Mouse (Mus musculus): ENCODE data around the gene Evx2. TPM values are rescaled to one million over a fixed set of nuclear protein-coding genes. Genes with fewer than 3 reads are reported as not detected.
A peak's percentile ranks its signal among the peaks of the same experiment; 100 is the strongest.

The Evx2 gene
- polyA plus RNA-seq (2017; shearing (Covaris generic)), result not detected

- no peak for ATAC-seq
These were observed at the start of gene Evx2 for GRCm38 (mm10) chr2:74659507-74660005. Gene Evx2 (minus strand): TSS chr2:74659557.

- ATAC-seq, result no peak
These were observed 49.3 kb upstream of the Evx2 start for GRCm38 (mm10) chr2:74708676-74709075.

- ATAC-seq, result no peak
These were observed 48.2 kb upstream of the Evx2 start for GRCm38 (mm10) chr2:74707599-74707998.

GRCm38 (mm10) chr2:74706393-74706960 is 47.1 kb upstream of the Evx2 start:
- ATAC-seq, result no peak

GRCm38 (mm10) chr2:74705467-74706089 is 46.2 kb upstream of the Evx2 start:
- ATAC-seq, result peak; percentile 13

- ATAC-seq, result peak; percentile 13
These were observed 45.7 kb upstream of the Evx2 start for GRCm38 (mm10) chr2:74704999-74705466.

- ATAC-seq, result no peak
These were observed 45.1 kb upstream of the Evx2 start, which contains the start of gene Hoxd8 for GRCm38 (mm10) chr2:74704393-74704998. Gene Hoxd8 (plus strand): TSS chr2:74704615.

GRCm38 (mm10) chr2:74703720-74704392 is 44.5 kb upstream of the Evx2 start:
- ATAC-seq, result no peak

GRCm38 (mm10) chr2:74703317-74703716 is 44.0 kb upstream of the Evx2 start:
- no peak for ATAC-seq

GRCm38 (mm10) chr2:74702820-74703219 is 43.5 kb upstream of the Evx2 start:
- ATAC-seq, result no peak

GRCm38 (mm10) chr2:74701949-74702819 is 42.8 kb upstream of the Evx2 start:
- ATAC-seq, result no peak

GRCm38 (mm10) chr2:74700546-74701112 is 41.3 kb upstream of the Evx2 start:
- no peak for ATAC-seq

GRCm38 (mm10) chr2:74699664-74700545 is 40.5 kb upstream of the Evx2 start:
- no peak for ATAC-seq

GRCm38 (mm10) chr2:74699053-74699430 is 39.7 kb upstream of the Evx2 start:
- no peak for ATAC-seq

- ATAC-seq, result no peak
These were observed 39.1 kb upstream of the Evx2 start for GRCm38 (mm10) chr2:74698201-74699052.

- ATAC-seq, result peak; percentile 28
These were observed 38.3 kb upstream of the Evx2 start, which contains the start of gene Hoxd9 for GRCm38 (mm10) chr2:74697567-74698121. Gene Hoxd9 (plus strand): TSS chr2:74697727.

- no peak for ATAC-seq
These were observed 37.3 kb upstream of the Evx2 start for GRCm38 (mm10) chr2:74696442-74697335.

GRCm38 (mm10) chr2:74695813-74696430 is 36.6 kb upstream of the Evx2 start:
- ATAC-seq, result no peak
